Mouse (Mus musculus) heart, embryonic 14.5 days (tissue): ENCODE measurements around the gene Rhbdl1. TPM values are rescaled to one million over a fixed set of nuclear protein-coding genes. Genes with fewer than 3 reads are reported as not detected.

ENCODE experiments used
- ATAC-seq: fragments of 200-750 bp; cut with Nextera tagmentation; 2 replicates; pipeline ENCODE4 v1.8.0; 2017; ENCODE audit warnings: low read depth, moderate TSS enrichment; ENCODE audit not compliant: insufficient number of reproducible peaks, insufficient read depth, low FRiP score
- H3K27ac ChIP-seq, 2 experiments: fragments of 200-500 bp in 1 of 2; fragments of 300-500 bp in 1 of 2; sonication (generic) in 1 of 2; replicated peaks in 1 of 2; 2 replicates each; pipeline ENCODE4 v1.5.1; 2012 to 2014; ENCODE audit warnings: low read depth in 2 of 2, low read length in 2 of 2, control low read depth in 1 of 2, mild to moderate bottlenecking in 1 of 2, mixed read lengths in 1 of 2; ENCODE audit not compliant: control insufficient read depth in 1 of 2, insufficient read depth in 1 of 2
- H3K27me3 ChIP-seq: fragments of 300-500 bp; sonication (generic); 2 replicates; pipeline ENCODE4 v1.6.1; 2014; ENCODE audit warnings: mild to moderate bottlenecking, low read length, control low read depth; ENCODE audit not compliant: control insufficient read depth, insufficient read depth
- H3K36me3 ChIP-seq: fragments of 300-500 bp; sonication (generic); 2 replicates; pipeline ENCODE4 v1.6.1; 2014; ENCODE audit warnings: mild to moderate bottlenecking, control low read depth, low read length, mixed read lengths; ENCODE audit not compliant: control insufficient read depth, insufficient read depth
- H3K4me1 ChIP-seq, 2 experiments: fragments of 200-500 bp in 1 of 2; fragments of 300-500 bp in 1 of 2; sonication (generic) in 1 of 2; 2 replicates each; pipeline ENCODE4 v1.6.1; 2012 to 2014; ENCODE audit warnings: low read length in 2 of 2, control low read depth in 1 of 2, mixed read lengths in 1 of 2; ENCODE audit not compliant: control insufficient read depth in 2 of 2, insufficient read depth in 2 of 2
- H3K4me2 ChIP-seq: fragments of 300-500 bp; sonication (generic); 2 replicates; pipeline ENCODE4 v1.6.1; 2014; ENCODE audit warnings: mild to moderate bottlenecking, low read length
- H3K4me3 ChIP-seq, 2 experiments: fragments of 200-500 bp in 1 of 2; fragments of 300-500 bp in 1 of 2; sonication (generic) in 1 of 2; 2 replicates each; pipeline ENCODE4 v1.5.1; 2012 to 2014; ENCODE audit warnings: low read length in 2 of 2, mild to moderate bottlenecking in 2 of 2, control low read depth in 1 of 2, low read depth in 1 of 2, moderate library complexity in 1 of 2; ENCODE audit not compliant: control insufficient read depth in 1 of 2, insufficient read depth in 1 of 2
- H3K9ac ChIP-seq: fragments of 300-500 bp; sonication (generic); 2 replicates; pipeline ENCODE4 v1.6.1; 2014; ENCODE audit warnings: mild to moderate bottlenecking, low read length
- H3K9me3 ChIP-seq: fragments of 300-500 bp; sonication (generic); 2 replicates; pipeline ENCODE4 v1.6.1; 2016; ENCODE audit warnings: low read length, control low read depth; ENCODE audit not compliant: control insufficient read depth
- WGBS: fragments of 180-500 bp; shearing (Covaris S2); extraction: QIAGEN DNeasy Blood & Tissue Kit; methylation state at CpG from one replicate; pipeline ENCODE4 v1.1.7; 2014; 5-methylcytosine and 5-hydroxymethylcytosine counted together
- polyA plus RNA-seq: library from polyadenylated mRNA; unstranded; fragments of >200 nt; fragmentation: Nextera tagmentation; extraction: Ambion mirVana; gene quantifications from 2 replicates; pipeline ENCODE4 v1.2.1, GENCODE M21; 2014

The Rhbdl1 gene
- polyA plus RNA-seq, 1 experiment from 2014 or later, result 1.5 TPM

DNA sequence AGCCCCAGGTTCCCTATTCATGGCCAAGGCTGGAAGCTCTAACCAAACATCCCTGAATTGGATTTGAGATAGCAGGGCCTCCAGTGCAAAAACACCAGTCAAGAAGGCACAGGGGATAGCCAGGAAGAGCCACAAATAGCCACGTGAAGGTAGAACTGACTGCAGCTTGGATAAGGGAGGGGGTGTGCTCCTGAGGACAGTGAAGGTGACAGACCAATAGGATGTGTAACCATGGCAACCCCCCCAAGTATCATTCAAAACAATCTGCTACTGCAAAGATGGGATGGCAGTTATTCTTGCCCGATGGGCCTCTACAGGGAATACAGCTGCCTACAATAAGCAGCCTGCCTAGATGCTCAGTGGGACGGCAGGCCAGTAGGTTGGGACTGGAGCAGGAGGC lies 438 bp upstream of the Rhbdl1 start:
- Histone ChIP-seq H3K9ac (peak overlapping the region; percentile 74), H3K4me2 (peak overlapping the region; percentile 90), H3K27me3 (no peaks in the 10 kb centered on the region), H3K36me3 (peaks cover 72% of the 10 kb centered on the region), H3K9me3 (no peaks in the 10 kb centered on the region), H3K4me1 (peaks cover 21 to 40% of the 10 kb centered on the region in 2 experiments; a peak in 3 of 4 replicates), H3K4me3 (no peak overlapping the region), H3K27ac (peak overlapping the region in 1 of 2 experiments; percentile 77; a peak in 2 of 4 replicates)
- ATAC-seq, result no peak
- 25% methylated on average over 3 of the region's 3 CpGs for WGBS

DNA sequence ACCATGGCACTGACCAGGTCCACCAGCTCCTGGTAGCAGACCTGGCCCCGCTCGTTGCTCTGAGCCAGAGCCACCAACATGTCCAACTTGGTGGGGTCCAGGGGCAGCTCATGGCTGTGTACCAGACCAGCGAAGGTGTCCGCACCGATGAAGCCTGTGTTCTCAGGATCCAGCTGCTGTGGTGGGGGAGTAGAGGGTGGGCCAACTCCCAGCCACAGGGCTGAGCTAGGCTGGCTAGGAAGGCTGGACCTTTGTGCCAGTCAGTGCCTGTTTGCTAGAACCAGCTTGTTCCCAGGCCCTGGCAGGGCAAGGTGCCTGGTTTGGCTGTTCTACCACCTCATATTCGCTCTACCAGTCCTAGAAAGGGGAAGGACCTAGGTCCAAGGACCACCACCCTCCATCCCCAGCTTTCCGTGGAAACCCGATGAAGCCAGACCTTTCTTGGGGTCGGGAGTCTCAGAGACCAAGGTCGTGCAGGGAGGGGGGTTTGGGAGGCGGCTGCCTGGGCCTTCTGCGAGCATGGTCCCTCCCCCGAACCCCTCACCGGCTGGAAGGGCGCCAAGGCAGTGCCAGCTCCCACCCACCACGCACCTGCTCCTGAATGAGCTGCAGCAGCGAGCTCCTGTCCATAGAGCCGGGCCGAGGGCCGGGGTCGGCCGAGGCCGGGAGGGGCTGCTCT lies 559 bp downstream of the Rhbdl1 start:
- 21% methylated on average over 23 of the region's 23 CpGs for WGBS
- Histone ChIP-seq H3K4me3 (peak overlapping the region; percentile 30 to 42), H3K27ac (peak overlapping the region in 1 of 2 experiments; percentile 77; a peak in 2 of 4 replicates), H3K9ac (peak overlapping the region; percentile 74), H3K4me1 (peaks cover 25 to 46% of the 10 kb centered on the region in 2 experiments; a peak in 3 of 4 replicates), H3K9me3 (no peaks in the 10 kb centered on the region), H3K4me2 (peak overlapping the region; percentile 90), H3K27me3 (no peaks in the 10 kb centered on the region), H3K36me3 (peaks cover 65% of the 10 kb centered on the region)
- no peak for ATAC-seq

DNA sequence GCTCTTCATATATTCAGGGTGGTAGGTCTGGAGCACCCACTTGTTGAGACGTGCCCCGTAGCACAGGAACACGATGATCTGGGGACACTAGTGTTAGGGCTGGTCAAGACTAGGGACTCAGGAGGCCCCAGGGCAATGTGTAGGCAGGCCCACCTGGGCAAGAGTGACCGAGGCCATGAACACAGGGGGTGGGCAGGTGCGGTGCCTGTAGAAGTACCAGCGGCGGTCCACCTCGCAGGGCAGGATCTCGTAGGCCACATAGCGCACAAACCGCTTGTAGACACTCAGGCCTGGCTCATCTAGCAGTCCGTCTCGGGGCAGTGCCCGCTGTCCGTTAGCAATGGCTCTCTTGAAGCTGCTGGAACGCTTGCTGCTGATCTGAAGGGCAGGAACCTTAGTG lies 1.3 kb downstream of the Rhbdl1 start:
- no peaks in the 10 kb centered on the region for H3K9me3 ChIP-seq
- no peak for ATAC-seq
- peaks cover 28 to 53% of the 10 kb centered on the region in 2 experiments; a peak in 3 of 4 replicates for H3K4me1 ChIP-seq
- no peak overlapping the region for H3K9ac ChIP-seq
- H3K4me3 ChIP-seq, result no peak overlapping the region
- H3K27me3 ChIP-seq, result no peaks in the 10 kb centered on the region
- peaks cover 65% of the 10 kb centered on the region for H3K36me3 ChIP-seq
- 91% methylated on average over 16 of the region's 16 CpGs for WGBS
- peak overlapping the region; percentile 90 for H3K4me2 ChIP-seq
- H3K27ac ChIP-seq, result no peak overlapping the region; a peak in 1 of 4 replicates

DNA sequence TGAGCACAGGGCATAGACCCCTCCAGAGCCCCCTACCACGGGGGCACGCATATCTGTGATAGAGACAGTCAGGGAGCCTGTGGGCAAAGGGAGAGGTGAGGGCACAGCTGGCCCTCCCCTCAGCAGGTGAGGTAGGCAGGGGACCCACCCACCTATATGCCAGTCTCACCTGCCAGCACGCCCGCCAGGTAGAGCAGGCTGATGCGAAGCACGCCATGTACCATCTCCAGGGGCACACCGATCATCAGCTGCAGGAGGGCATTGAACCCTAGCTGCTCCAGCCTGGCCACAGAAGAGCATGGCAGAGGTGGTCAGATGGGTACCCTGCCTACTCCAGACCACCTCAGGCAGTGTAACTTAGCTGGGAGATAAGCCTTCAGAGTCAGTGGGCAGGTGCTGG lies 1.8 kb downstream of the Rhbdl1 start:
- Histone ChIP-seq H3K27me3 (no peaks in the 10 kb centered on the region), H3K4me2 (peak overlapping the region; percentile 91; the same call in 1 of the 2 replicates), H3K4me3 (no peak overlapping the region), H3K27ac (no peak overlapping the region), H3K9ac (peak overlapping the region; percentile 85), H3K4me1 (peaks cover 28 to 55% of the 10 kb centered on the region in 2 experiments; a peak in 3 of 4 replicates), H3K9me3 (no peaks in the 10 kb centered on the region), H3K36me3 (peaks cover 65% of the 10 kb centered on the region)
- 96% methylated on average over 7 of the region's 7 CpGs for WGBS
- no peak for ATAC-seq

DNA sequence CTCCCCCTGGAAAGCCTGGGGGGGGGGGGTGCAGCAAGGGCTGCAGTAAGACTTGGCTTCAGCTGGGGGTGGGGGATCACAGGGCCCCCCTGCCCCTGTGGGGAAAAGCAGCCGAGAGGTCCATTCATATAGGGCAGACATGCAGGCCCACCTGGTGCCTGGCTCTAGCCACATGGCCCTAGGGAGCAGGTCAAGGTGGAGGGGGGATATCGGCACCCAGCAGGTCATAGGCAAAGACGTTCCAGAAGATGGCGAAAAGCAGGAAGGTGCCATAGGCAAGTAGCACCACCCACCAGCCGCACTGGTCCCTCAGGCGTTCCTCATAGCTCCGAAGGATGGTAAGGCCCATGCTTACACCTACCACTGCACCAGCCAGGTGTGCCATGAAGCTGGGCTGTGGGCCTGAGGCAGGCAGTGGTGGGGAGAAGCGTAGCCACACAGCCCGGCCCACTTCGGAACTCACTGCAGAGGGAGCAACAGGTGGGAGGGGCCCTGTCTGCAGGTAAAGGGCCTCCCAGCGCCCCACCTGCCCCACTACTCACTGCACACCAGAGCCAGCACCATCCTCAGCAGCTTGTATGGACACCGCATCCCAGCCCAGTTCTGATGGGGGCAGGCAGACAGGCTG lies 2.4 kb downstream of the Rhbdl1 start:
- Histone ChIP-seq H3K4me1 (peaks cover 29 to 58% of the 10 kb centered on the region in 2 experiments; a peak in 3 of 4 replicates), H3K36me3 (peaks cover 65% of the 10 kb centered on the region)
- 86% methylated on average over 12 of the region's 12 CpGs for WGBS

DNA sequence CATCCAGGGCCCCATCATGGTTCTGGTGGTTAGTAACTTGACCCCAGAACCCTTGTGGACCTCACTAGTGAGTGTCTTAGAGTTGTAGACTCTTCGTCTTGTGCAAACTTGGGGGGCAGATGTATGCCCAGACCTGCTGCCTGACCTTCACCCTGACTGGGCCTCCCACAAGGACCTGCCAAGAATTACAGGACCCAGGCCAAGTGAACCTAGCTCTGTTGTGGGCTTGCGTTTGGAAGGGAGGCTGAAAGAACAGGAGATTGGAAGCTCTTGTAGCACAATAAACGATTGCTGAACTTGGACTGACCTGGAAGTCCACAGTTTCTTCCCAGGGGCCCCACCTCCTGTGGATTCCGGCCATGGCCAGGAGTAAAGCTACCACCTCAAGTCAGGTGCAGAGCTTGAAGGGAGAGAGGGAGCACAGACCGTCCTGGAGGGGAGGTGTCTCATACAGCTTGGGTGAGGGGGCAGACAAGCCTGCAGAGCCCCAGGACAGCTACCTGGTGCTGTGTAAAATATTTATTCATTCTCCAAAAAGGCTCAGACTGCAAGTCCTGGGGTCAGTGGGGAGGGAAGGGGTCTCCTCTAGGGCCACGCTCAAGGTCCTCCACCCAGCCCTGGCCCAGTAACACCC lies 3.0 kb downstream of the Rhbdl1 start:
- H3K9me3 ChIP-seq, result no peaks in the 10 kb centered on the region
- peak overlapping the region; percentile 57 to 70 for H3K4me3 ChIP-seq
- no peaks in the 10 kb centered on the region for H3K27me3 ChIP-seq
- H3K27ac ChIP-seq, result peak overlapping the region; percentile 97 to 99
- H3K9ac ChIP-seq, result peak overlapping the region; percentile 85
- H3K4me1 ChIP-seq, result peaks cover 32 to 63% of the 10 kb centered on the region in 2 experiments; a peak in 3 of 4 replicates
- ATAC-seq, result no peak
- H3K36me3 ChIP-seq, result peaks cover 59% of the 10 kb centered on the region
- H3K4me2 ChIP-seq, result peak overlapping the region; percentile 91
- WGBS, result 25% methylated on average over 6 of the region's 6 CpGs

More for the DNA sequence above, 2.4 kb downstream of the Rhbdl1 start:
- Histone ChIP-seq H3K9me3 (no peaks in the 10 kb centered on the region), H3K9ac (peak overlapping the region; percentile 85), H3K4me3 (peak overlapping the region; percentile 57 to 70; a peak in 3 of 4 replicates), H3K27ac (peak overlapping the region in 1 of 2 experiments; percentile 99; a peak in 2 of 4 replicates), H3K4me2 (peak overlapping the region; percentile 91), H3K27me3 (no peaks in the 10 kb centered on the region)
- ATAC-seq, result no peak

DNA sequence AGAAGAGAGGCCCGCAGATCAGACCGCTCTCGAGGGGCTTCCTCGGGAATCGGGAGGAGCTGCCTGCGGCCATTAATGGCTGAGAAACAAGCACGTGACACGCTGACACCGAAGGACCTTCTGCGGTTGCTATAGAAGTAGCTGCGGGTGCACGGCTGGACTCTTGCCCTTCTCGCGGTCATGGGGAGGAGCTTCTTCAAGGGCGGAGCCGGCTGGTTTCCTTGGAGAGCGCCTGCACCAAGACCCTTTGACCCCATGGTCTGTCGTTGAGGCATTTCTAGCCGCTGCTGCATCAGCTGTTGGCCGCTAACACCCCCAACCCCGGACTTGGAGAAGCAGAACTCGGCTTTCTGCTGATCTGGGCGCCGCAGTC lies 3.8 kb downstream of the Rhbdl1 start, which contains the start of gene Stub1:
Gene Stub1 (minus strand): TSS at position 114 of the 373 bp plus-strand sequence.
- Histone ChIP-seq H3K4me1 (peaks cover 37 to 67% of the 10 kb centered on the region in 2 experiments), H3K9ac (peak within 1 kb of the TSS; percentile 85), H3K27me3 (no peaks in the 10 kb centered on the region), H3K4me3 (peak within 1 kb of the TSS; percentile 57 to 74), H3K36me3 (peaks cover 51% of the 10 kb centered on the region), H3K4me2 (peak within 1 kb of the TSS; percentile 91), H3K9me3 (no peaks in the 10 kb centered on the region), H3K27ac (peak within 1 kb of the TSS; percentile 97 to 99)
- WGBS, result 0% methylated on average over 24 of the region's 24 CpGs
- ATAC-seq, result peak; percentile 70
